19 mouse cellular contexts compared by ENCODE assay signal in the genomic region with DNA sequence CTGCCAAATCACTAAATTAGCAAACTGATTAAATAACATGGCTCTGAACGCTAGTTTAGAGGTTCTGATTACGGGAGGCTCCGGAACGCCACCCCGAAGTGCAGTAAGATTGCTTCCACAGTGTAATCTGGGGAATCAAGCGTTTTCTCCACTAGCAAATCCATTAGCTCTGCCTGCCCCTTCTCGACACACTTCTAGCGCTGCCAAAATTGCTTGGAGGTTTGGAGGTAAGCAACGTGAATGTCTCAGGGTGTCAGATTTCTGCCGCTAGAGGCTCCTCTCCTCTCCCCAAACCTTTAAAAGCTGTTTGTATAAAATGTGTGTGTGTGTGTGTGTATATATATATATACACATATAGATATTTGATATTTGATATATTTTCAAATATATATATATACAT. TPM values are rescaled to one million over a fixed set of nuclear protein-coding genes. Genes with fewer than 3 reads are reported as not detected.
A peak's percentile ranks its signal among the peaks of the same experiment; 100 is the strongest.
DNase-seq lines count a peak whose midpoint lies in the region; ATAC-seq and TF ChIP-seq lines count a peak whose summit lies in the region.
"Had no signal": no experiment of that assay in that cellular context is flagged by ENCODE, and none has a peak within 500 bp of the region (broad histone marks: within the 10 kb centered on the region; RNA-seq: fewer than 3 reads in every experiment).

No protein-coding gene starts in this region.

- no peak overlapping the region for H3K4me3 ChIP-seq in forebrain, embryonic 15.5 days
- no peak overlapping the region for H3K4me3 ChIP-seq in forebrain, embryonic 11.5 days (ENCODE audit: low read depth, low read length)
- H3K4me3 ChIP-seq in lung, embryonic 14.5 days (ENCODE audit: low read depth, low read length): no peak overlapping the region
- H3K4me3 ChIP-seq in forebrain, postnatal 0 days (ENCODE audit: low read depth, low read length): no peak overlapping the region
- H3K4me3 ChIP-seq in neural tube, embryonic 14.5 days (ENCODE audit: low read depth, low read length): no peak overlapping the region
- no peak overlapping the region for H3K4me3 ChIP-seq in liver, embryonic 12.5 days
- H3K4me3 ChIP-seq: lung, embryonic 15.5 days; megakaryocyte, embryonic 14.5 days had no signal

- H3K27me3 ChIP-seq in forebrain, embryonic 15.5 days: no peaks in the 10 kb centered on the region
- peaks cover 1% of the 10 kb centered on the region; the same call in 1 of the 2 replicates for H3K27me3 ChIP-seq in forebrain, embryonic 11.5 days (ENCODE audit: control insufficient read depth, insufficient read depth, low read length)
- H3K27me3 ChIP-seq in lung, embryonic 14.5 days (ENCODE audit: insufficient read depth, low read length): no peaks in the 10 kb centered on the region
- H3K27me3 ChIP-seq in forebrain, postnatal 0 days (ENCODE audit: insufficient read depth, low read length): no peaks in the 10 kb centered on the region
- H3K27me3 ChIP-seq in neural tube, embryonic 14.5 days (ENCODE audit: control insufficient read depth, insufficient read depth, low read length): no peaks in the 10 kb centered on the region
- H3K27me3 ChIP-seq in liver, embryonic 12.5 days (replicated peaks): peaks cover 30% of the 10 kb centered on the region

- no peak for TF ChIP-seq CTCF in lung, embryonic 14.5 days (IDR thresholded peaks at IDR 0.05; ENCODE audit: low read depth)
- 0 out of 2 replicates have a peak, but pooled peaks have one; percentile 18 for TF ChIP-seq CTCF in forebrain, postnatal 0 days (IDR thresholded peaks at IDR 0.05; ENCODE audit: low read depth)

- ATAC-seq in forebrain, embryonic 15.5 days (replicated peaks): no peak
- ATAC-seq in forebrain, embryonic 11.5 days (replicated peaks; ENCODE audit: low FRiP score): no peak
- ATAC-seq in lung, embryonic 14.5 days (ENCODE audit: insufficient read depth): no peak
- ATAC-seq in forebrain, postnatal 0 days: no peak
- ATAC-seq in neural tube, embryonic 14.5 days (ENCODE audit: low read depth): no peak
- ATAC-seq in liver, embryonic 12.5 days: no peak
- ATAC-seq: inflammation-experienced regulatory T-cells, adult 6 months had no signal

- WGBS in forebrain, embryonic 15.5 days: 41% methylated on average over 10 of the region's 10 CpGs
- WGBS in forebrain, embryonic 11.5 days: 56% methylated on average over 10 of the region's 10 CpGs
- 34% methylated on average over 10 of the region's 10 CpGs for WGBS in lung, embryonic 14.5 days
- WGBS in forebrain, postnatal 0 days: 37% methylated on average over 10 of the region's 10 CpGs
- WGBS in neural tube, embryonic 14.5 days: 34% methylated on average over 10 of the region's 10 CpGs
- WGBS in liver, embryonic 12.5 days (ENCODE audit: insufficient replicate concordance): 50% methylated on average over 10 of the region's 10 CpGs

- no peak for DNase-seq in forebrain, embryonic 11.5 days (ENCODE audit: low spot score)
- DNase-seq in lung, embryonic 14.5 days: peak; percentile 25
- no peak for DNase-seq in lung, postnatal 4 days
- peak; percentile 25 for DNase-seq in forebrain, postnatal 0 days
- no peak for DNase-seq in frontal cortex, adult 2 months (ENCODE audit: extremely low spot score in 1 of 2, low spot score in 1 of 2)
- DNase-seq: adrenal gland, adult 2 months; B cell, adult 2 months; cerebellum, adult 9-10 months; embryo, embryonic 11 days; layer of hippocampus, adult 9-11 months; left cerebral cortex, postnatal 4 days; right cerebral cortex, adult 18-20 months; thymus, postnatal 36 days had no signal

- H3K4me1 ChIP-seq in forebrain, embryonic 15.5 days: peaks cover 36% of the 10 kb centered on the region
- H3K4me1 ChIP-seq in forebrain, embryonic 11.5 days (replicated peaks; ENCODE audit: control insufficient read depth, insufficient read depth, low read length): no peaks in the 10 kb centered on the region
- no peaks in the 10 kb centered on the region for H3K4me1 ChIP-seq in lung, embryonic 14.5 days (ENCODE audit: insufficient read depth)
- H3K4me1 ChIP-seq in forebrain, postnatal 0 days (ENCODE audit: insufficient read depth): peaks cover 10% of the 10 kb centered on the region; the same call in 1 of the 2 replicates
- H3K4me1 ChIP-seq in neural tube, embryonic 14.5 days (ENCODE audit: control insufficient read depth, insufficient read depth, low read length): peaks cover 26% of the 10 kb centered on the region
- H3K4me1 ChIP-seq in liver, embryonic 12.5 days: peaks cover 6% of the 10 kb centered on the region
- H3K4me1 ChIP-seq: lung, embryonic 15.5 days had no signal

- H3K27ac ChIP-seq in forebrain, embryonic 15.5 days (replicated peaks): peak overlapping the region; percentile 47; the same call in 1 of the 2 replicates
- no peak overlapping the region for H3K27ac ChIP-seq in forebrain, embryonic 11.5 days (ENCODE audit: low read depth, low read length)
- no peak overlapping the region for H3K27ac ChIP-seq in lung, embryonic 14.5 days (ENCODE audit: low read depth)
- H3K27ac ChIP-seq in forebrain, postnatal 0 days (ENCODE audit: low read depth, low read length): no peak overlapping the region
- 0 out of 2 replicates have a peak overlapping the region, but pooled peaks have one; percentile 28 for H3K27ac ChIP-seq in neural tube, embryonic 14.5 days (ENCODE audit: low read depth, low read length)
- H3K27ac ChIP-seq in liver, embryonic 12.5 days: no peak overlapping the region
- H3K27ac ChIP-seq: lung, embryonic 15.5 days had no signal

- H3K9ac ChIP-seq in forebrain, embryonic 15.5 days (replicated peaks): no peak overlapping the region
- H3K9ac ChIP-seq in forebrain, embryonic 11.5 days (ENCODE audit: low read length): no peak overlapping the region
- no peak overlapping the region for H3K9ac ChIP-seq in lung, embryonic 14.5 days
- H3K9ac ChIP-seq in forebrain, postnatal 0 days: no peak overlapping the region
- no peak overlapping the region for H3K9ac ChIP-seq in neural tube, embryonic 14.5 days (replicated peaks; ENCODE audit: low read depth, low read length)
- no peak overlapping the region for H3K9ac ChIP-seq in liver, embryonic 12.5 days
- H3K9ac ChIP-seq: lung, embryonic 15.5 days had no signal

- no peaks in the 10 kb centered on the region for H3K9me3 ChIP-seq in forebrain, embryonic 15.5 days
- H3K9me3 ChIP-seq in forebrain, embryonic 11.5 days (ENCODE audit: control insufficient read depth, low read length): no peaks in the 10 kb centered on the region
- no peaks in the 10 kb centered on the region for H3K9me3 ChIP-seq in lung, embryonic 14.5 days (ENCODE audit: low read depth, low read length)
- H3K9me3 ChIP-seq in forebrain, postnatal 0 days (ENCODE audit: low read length): no peaks in the 10 kb centered on the region
- no peaks in the 10 kb centered on the region for H3K9me3 ChIP-seq in neural tube, embryonic 14.5 days (ENCODE audit: control insufficient read depth, low read length)
- no peaks in the 10 kb centered on the region for H3K9me3 ChIP-seq in liver, embryonic 12.5 days (replicated peaks)
- H3K9me3 ChIP-seq: lung, embryonic 15.5 days had no signal

- H3K4me2 ChIP-seq in forebrain, embryonic 15.5 days (replicated peaks): no peak overlapping the region
- no peak overlapping the region for H3K4me2 ChIP-seq in forebrain, embryonic 11.5 days (ENCODE audit: low read depth, low read length, severe bottlenecking)
- no peak overlapping the region for H3K4me2 ChIP-seq in lung, embryonic 14.5 days
- no peak overlapping the region for H3K4me2 ChIP-seq in forebrain, postnatal 0 days (ENCODE audit: low read depth)
- no peak overlapping the region for H3K4me2 ChIP-seq in neural tube, embryonic 14.5 days (ENCODE audit: low read depth, low read length)
- H3K4me2 ChIP-seq in liver, embryonic 12.5 days: no peak overlapping the region
- H3K4me2 ChIP-seq: lung, embryonic 15.5 days had no signal

- no peaks in the 10 kb centered on the region for H3K36me3 ChIP-seq in forebrain, embryonic 15.5 days
- H3K36me3 ChIP-seq in forebrain, embryonic 11.5 days (ENCODE audit: control insufficient read depth, insufficient read depth, low read length): no peaks in the 10 kb centered on the region
- no peaks in the 10 kb centered on the region for H3K36me3 ChIP-seq in lung, embryonic 14.5 days (ENCODE audit: insufficient read depth)
- no peaks in the 10 kb centered on the region for H3K36me3 ChIP-seq in forebrain, postnatal 0 days (ENCODE audit: insufficient read depth)
- no peaks in the 10 kb centered on the region for H3K36me3 ChIP-seq in neural tube, embryonic 14.5 days (ENCODE audit: control insufficient read depth, insufficient read depth, low read length)
- H3K36me3 ChIP-seq in liver, embryonic 12.5 days: no peaks in the 10 kb centered on the region
- H3K36me3 ChIP-seq: lung, embryonic 15.5 days had no signal

RNA-seq across cellular contexts. Expression of a gene that starts 7.1 kb away (rescaled TPM):
- 2.8 and 3.8 TPM in 2 replicates for polyA plus RNA-seq in forebrain, embryonic 15.5 days (2015; fragmentation: Nextera tagmentation; extraction: Ambion mirVana)
- 3.3 and 4.9 TPM in 2 replicates for polyA plus RNA-seq in forebrain, embryonic 11.5 days (2014; fragmentation: Nextera tagmentation; extraction: Ambion mirVana)
- 5.3 and 5.4 TPM in 2 replicates for polyA plus RNA-seq in lung, embryonic 14.5 days (2014; fragmentation: Nextera tagmentation; extraction: Ambion mirVana)
- total RNA-seq in forebrain, postnatal 0 days (2014; rRNA removed): 3.8 and 9.4 TPM in 2 replicates
- polyA plus RNA-seq in forebrain, postnatal 0 days (2015; fragmentation: Nextera tagmentation; extraction: Ambion mirVana): 2.7 and 4.3 TPM in 2 replicates
- 3.3 and 5.7 TPM in 2 replicates for polyA plus RNA-seq in neural tube, embryonic 14.5 days (2014; fragmentation: Nextera tagmentation; extraction: Ambion mirVana)
- polyA plus RNA-seq in frontal cortex, adult 2 months (2012; rRNA removed): 16.2 and 17.0 TPM in 2 replicates
- polyA plus RNA-seq in liver, embryonic 12.5 days (2016; fragmentation: Nextera tagmentation; extraction: Ambion mirVana): 7.5 and 10.0 TPM in 2 replicates

RNA-seq across cellular contexts. Expression of a gene that starts 32.7 kb away (rescaled TPM):
- polyA plus RNA-seq in forebrain, embryonic 15.5 days (2015; fragmentation: Nextera tagmentation; extraction: Ambion mirVana): 83.1 and 89.2 TPM in 2 replicates
- 78.8 and 83.0 TPM in 2 replicates for polyA plus RNA-seq in forebrain, embryonic 11.5 days (2014; fragmentation: Nextera tagmentation; extraction: Ambion mirVana)
- 78.4 and 80.1 TPM in 2 replicates for polyA plus RNA-seq in lung, embryonic 14.5 days (2014; fragmentation: Nextera tagmentation; extraction: Ambion mirVana)
- 36.6 and 37.2 TPM in 2 replicates for total RNA-seq in forebrain, postnatal 0 days (2014; rRNA removed)
- polyA plus RNA-seq in forebrain, postnatal 0 days (2015; fragmentation: Nextera tagmentation; extraction: Ambion mirVana): 88.3 and 93.8 TPM in 2 replicates
- polyA plus RNA-seq in neural tube, embryonic 14.5 days (2014; fragmentation: Nextera tagmentation; extraction: Ambion mirVana): 55.2 and 63.2 TPM in 2 replicates
- 43.7 and 53.4 TPM in 2 replicates for polyA plus RNA-seq in frontal cortex, adult 2 months (2012; rRNA removed)
- polyA plus RNA-seq in liver, embryonic 12.5 days (2016; fragmentation: Nextera tagmentation; extraction: Ambion mirVana): 110 and 112 TPM in 2 replicates

RNA-seq across cellular contexts. Expression of a gene that starts 57.1 kb away (rescaled TPM):
- 3.4 and 4.0 TPM in 2 replicates for polyA plus RNA-seq in forebrain, embryonic 15.5 days (2015; fragmentation: Nextera tagmentation; extraction: Ambion mirVana)
- polyA plus RNA-seq in forebrain, embryonic 11.5 days (2014; fragmentation: Nextera tagmentation; extraction: Ambion mirVana): 1.6 and 2.0 TPM in 2 replicates
- 0.41 TPM in 1 of 2 replicates, not detected in the other for polyA plus RNA-seq in lung, embryonic 14.5 days (2014; fragmentation: Nextera tagmentation; extraction: Ambion mirVana)
- total RNA-seq in forebrain, postnatal 0 days (2014; rRNA removed): 5.2 and 5.6 TPM in 2 replicates
- 2.4 and 3.0 TPM in 2 replicates for polyA plus RNA-seq in forebrain, postnatal 0 days (2015; fragmentation: Nextera tagmentation; extraction: Ambion mirVana)
- 6.0 and 6.1 TPM in 2 replicates for polyA plus RNA-seq in neural tube, embryonic 14.5 days (2014; fragmentation: Nextera tagmentation; extraction: Ambion mirVana)
- polyA plus RNA-seq in frontal cortex, adult 2 months (2012; rRNA removed): 18.3 and 21.6 TPM in 2 replicates
- 1.4 and 1.5 TPM in 2 replicates for polyA plus RNA-seq in liver, embryonic 12.5 days (2016; fragmentation: Nextera tagmentation; extraction: Ambion mirVana)

Comparison
In these comparisons a context has a peak if more than half of its experiments do, and no peak if none do; other contexts are left out.
1. H3K27ac ChIP-seq: peak in forebrain, embryonic 15.5 days (single experiment) and neural tube, embryonic 14.5 days (single experiment); none in forebrain, embryonic 11.5 days (single experiment), lung, embryonic 14.5 days (single experiment), forebrain, postnatal 0 days (single experiment) and liver, embryonic 12.5 days (single experiment).
2. DNase-seq: peak in lung, embryonic 14.5 days (single experiment) and forebrain, postnatal 0 days (single experiment); none in forebrain, embryonic 11.5 days (single experiment), lung, postnatal 4 days (0 of 2) and frontal cortex, adult 2 months (0 of 2).